Mouse (Mus musculus) lung, embryonic 14.5 days (tissue): ENCODE data around the gene Col12a1. TPM values are rescaled to one million over a fixed set of nuclear protein-coding genes. Genes with fewer than 3 reads are reported as not detected.
"Not testable (repeated sequence)": the region's sequence is repeated elsewhere in the genome, so short reads cannot be mapped to it uniquely, and the experiment has no call there.

Experiments used
- ATAC-seq: fragments of 200-750 bp; cut with Nextera tagmentation; 2 replicates; pipeline ENCODE4 v1.8.0; 2017; ENCODE audit warnings: mild to moderate bottlenecking, moderate TSS enrichment, moderate library complexity; ENCODE audit not compliant: insufficient read depth
- DNase-seq: peaks from one replicate; pipeline ENCODE4 v3.0.0-alpha.2; 2015
- H3K27ac ChIP-seq: fragments of 300-500 bp; sonication (generic); 2 replicates; pipeline ENCODE4 v1.5.1; 2014; ENCODE audit warnings: low read depth, mild to moderate bottlenecking, moderate library complexity
- H3K27me3 ChIP-seq: fragments of 300-500 bp; sonication (generic); 2 replicates; pipeline ENCODE4 v1.6.1; 2014; ENCODE audit warnings: low read length, control low read depth; ENCODE audit not compliant: insufficient read depth
- H3K36me3 ChIP-seq: fragments of 300-500 bp; sonication (generic); 2 replicates; pipeline ENCODE4 v1.6.1; 2014; ENCODE audit warnings: control low read depth; ENCODE audit not compliant: insufficient read depth
- H3K4me1 ChIP-seq: fragments of 300-500 bp; sonication (generic); 2 replicates; pipeline ENCODE4 v1.6.1; 2014; ENCODE audit warnings: antibody characterized with exemption, control low read depth; ENCODE audit not compliant: insufficient read depth
- H3K4me2 ChIP-seq: fragments of 300-500 bp; sonication (generic); 2 replicates; pipeline ENCODE4 v1.6.1; 2014; ENCODE audit warnings: mild to moderate bottlenecking
- H3K4me3 ChIP-seq: fragments of 300-500 bp; sonication (generic); 2 replicates; pipeline ENCODE4 v1.5.1; 2014; ENCODE audit warnings: low read depth, low read length
- H3K9ac ChIP-seq: fragments of 300-500 bp; sonication (generic); 2 replicates; pipeline ENCODE4 v1.6.1; 2014
- H3K9me3 ChIP-seq: fragments of 300-500 bp; sonication (generic); 2 replicates; pipeline ENCODE4 v1.6.1; 2016; ENCODE audit warnings: low read depth, low read length, control low read depth
- CTCF ChIP-seq: IDR thresholded peaks from 2 replicates; pipeline ENCODE4 v1.5.1; 2016; ENCODE audit warnings: antibody characterized with exemption, low read depth
- WGBS: fragments of 180-500 bp; shearing (Covaris S2); extraction: QIAGEN DNeasy Blood & Tissue Kit; methylation state at CpG from one replicate; pipeline ENCODE4 v1.1.7; 2014; 5-methylcytosine and 5-hydroxymethylcytosine counted together
- polyA plus RNA-seq: library from polyadenylated mRNA; unstranded; fragments of >200 nt; fragmentation: Nextera tagmentation; extraction: Ambion mirVana; gene quantifications from 2 replicates; pipeline ENCODE4 v1.2.1, GENCODE M21; 2014

The Col12a1 gene
- polyA plus RNA-seq, 1 experiment from 2014 or later = 19.4 TPM

DNA sequence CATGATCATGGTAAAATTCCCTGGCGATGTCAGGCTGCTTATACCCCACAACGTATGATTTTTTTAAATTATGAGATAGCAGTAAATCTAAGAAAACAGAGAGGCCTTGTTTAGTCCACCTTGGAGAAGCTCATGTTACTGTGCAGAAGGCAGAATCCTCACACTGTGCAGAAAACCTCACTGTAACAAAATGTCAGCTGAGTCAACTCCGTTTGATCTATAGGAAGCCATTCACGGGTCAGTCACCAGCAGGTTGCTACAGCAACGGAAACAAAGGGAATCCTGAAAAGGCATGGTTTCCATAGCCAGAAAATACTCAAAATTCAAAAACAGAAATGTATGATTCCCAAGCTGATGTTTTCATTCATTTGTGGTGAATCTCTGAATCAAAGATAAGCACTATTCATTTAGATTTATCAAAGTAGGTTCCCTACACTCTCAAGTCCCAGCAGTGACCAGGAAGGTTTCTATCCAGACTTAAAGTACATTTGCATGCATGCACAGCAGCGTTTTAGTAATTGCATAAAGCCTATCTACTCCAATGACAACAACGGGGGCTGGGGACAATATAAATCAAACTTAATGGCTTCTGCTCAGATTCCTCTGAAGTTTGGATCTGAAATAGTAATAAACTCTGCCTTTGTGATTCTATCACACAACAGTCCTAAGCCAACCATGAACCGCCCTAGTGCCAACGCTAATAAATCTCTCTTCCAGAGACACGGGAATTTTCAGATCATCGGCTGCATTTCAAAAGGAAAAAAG is 28.7 kb downstream of the Col12a1 start:
- no peaks in the 10 kb centered on the region for H3K9me3 ChIP-seq
- H3K27me3 ChIP-seq = no peaks in the 10 kb centered on the region
- H3K4me3 ChIP-seq = no peak overlapping the region
- H3K4me2 ChIP-seq = no peak overlapping the region
- H3K9ac ChIP-seq = no peak overlapping the region
- H3K27ac ChIP-seq = no peak overlapping the region
- TF ChIP-seq CTCF = no peak
- DNase-seq = no peak
- 54% methylated on average over 11 of the region's 11 CpGs for WGBS
- no peak for ATAC-seq
- H3K4me1 ChIP-seq = peaks cover 3% of the 10 kb centered on the region; the same call in 1 of the 2 replicates
- H3K36me3 ChIP-seq = no peaks in the 10 kb centered on the region

DNA sequence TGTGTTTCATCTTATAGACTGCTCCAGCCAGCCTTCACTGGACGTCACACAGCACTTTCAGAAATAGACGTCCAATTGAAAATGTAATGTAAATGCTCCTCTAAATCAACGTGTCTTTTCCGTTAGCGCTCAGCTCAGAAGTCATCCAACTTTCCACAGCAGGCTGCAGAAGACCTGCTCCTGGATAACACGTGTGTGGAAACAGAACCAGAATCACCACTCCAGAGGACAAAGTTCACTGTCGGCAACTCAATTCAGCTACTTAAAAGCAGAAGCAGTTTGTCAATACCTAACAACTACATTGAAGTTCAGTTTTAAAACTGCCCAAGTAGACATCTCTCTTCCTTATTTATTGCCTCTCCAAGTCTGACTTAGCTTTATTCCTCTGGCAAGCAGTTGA is 29.3 kb downstream of the Col12a1 start:
- no peak for DNase-seq
- WGBS = 48% methylated on average over 7 of the region's 7 CpGs
- Histone ChIP-seq H3K4me1 (peaks cover 3% of the 10 kb centered on the region; the same call in 1 of the 2 replicates), H3K4me3 (no peak overlapping the region), H3K27ac (no peak overlapping the region), H3K27me3 (no peaks in the 10 kb centered on the region), H3K9me3 (no peaks in the 10 kb centered on the region), H3K4me2 (no peak overlapping the region), H3K36me3 (no peaks in the 10 kb centered on the region), H3K9ac (no peak overlapping the region)
- no peak for ATAC-seq
- no peak for TF ChIP-seq CTCF

DNA sequence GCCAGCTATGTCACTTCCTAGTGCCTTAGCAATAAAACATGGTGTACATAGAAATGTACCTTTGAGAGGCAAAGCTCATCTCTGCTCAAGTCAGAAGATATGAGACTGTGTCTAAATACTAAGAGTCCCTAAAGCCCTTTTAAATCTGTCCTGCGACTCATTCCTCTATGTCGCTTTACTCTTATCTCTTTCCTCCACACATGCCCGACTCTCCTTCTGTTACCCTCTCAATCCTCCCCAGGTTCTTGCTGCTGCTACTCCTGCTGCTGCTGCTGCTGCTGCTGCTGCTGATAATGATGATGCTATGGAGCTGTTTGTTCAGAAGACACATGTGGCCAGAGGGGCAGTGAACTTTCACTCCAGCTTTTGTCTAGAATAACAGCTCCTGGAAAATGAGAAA is 31.4 kb downstream of the Col12a1 start:
- DNase-seq = no peak
- H3K36me3 ChIP-seq = no peaks in the 10 kb centered on the region
- peaks cover 3% of the 10 kb centered on the region; the same call in 1 of the 2 replicates for H3K4me1 ChIP-seq
- no peak overlapping the region for H3K9ac ChIP-seq
- H3K27ac ChIP-seq = no peak overlapping the region
- 55% methylated on average over 3 of the region's 3 CpGs for WGBS
- no peak overlapping the region for H3K4me2 ChIP-seq
- no peaks in the 10 kb centered on the region for H3K9me3 ChIP-seq
- no peak for TF ChIP-seq CTCF
- H3K4me3 ChIP-seq = no peak overlapping the region
- no peaks in the 10 kb centered on the region for H3K27me3 ChIP-seq
- no peak for ATAC-seq

DNA sequence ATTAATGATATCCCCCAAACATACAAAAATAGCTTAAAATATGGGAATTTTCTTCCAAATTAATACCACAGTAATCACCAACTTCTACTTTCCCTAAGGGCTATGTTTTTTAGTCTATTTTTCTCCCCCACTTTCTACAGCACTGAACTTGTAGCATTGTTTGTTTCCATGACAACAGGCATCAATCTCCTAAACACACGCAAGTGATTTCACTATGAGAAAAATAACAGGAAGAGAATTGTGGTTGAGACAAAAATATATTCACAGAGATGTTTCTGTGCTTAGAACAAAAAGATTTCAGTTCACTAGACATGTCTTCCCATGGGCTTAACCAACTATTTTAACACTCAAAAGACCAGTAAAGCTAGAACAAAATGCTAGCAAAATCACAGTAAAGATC is 32.6 kb downstream of the Col12a1 start:
- Histone ChIP-seq H3K9ac (no peak overlapping the region), H3K27me3 (no peaks in the 10 kb centered on the region), H3K27ac (no peak overlapping the region), H3K36me3 (no peaks in the 10 kb centered on the region), H3K9me3 (no peaks in the 10 kb centered on the region), H3K4me3 (no peak overlapping the region), H3K4me1 (peaks cover 3% of the 10 kb centered on the region; the same call in 1 of the 2 replicates), H3K4me2 (no peak overlapping the region)
- DNase-seq = no peak
- no peak for TF ChIP-seq CTCF
- ATAC-seq = no peak
- 67% methylated on average over 1 of the region's 1 CpGs for WGBS

DNA sequence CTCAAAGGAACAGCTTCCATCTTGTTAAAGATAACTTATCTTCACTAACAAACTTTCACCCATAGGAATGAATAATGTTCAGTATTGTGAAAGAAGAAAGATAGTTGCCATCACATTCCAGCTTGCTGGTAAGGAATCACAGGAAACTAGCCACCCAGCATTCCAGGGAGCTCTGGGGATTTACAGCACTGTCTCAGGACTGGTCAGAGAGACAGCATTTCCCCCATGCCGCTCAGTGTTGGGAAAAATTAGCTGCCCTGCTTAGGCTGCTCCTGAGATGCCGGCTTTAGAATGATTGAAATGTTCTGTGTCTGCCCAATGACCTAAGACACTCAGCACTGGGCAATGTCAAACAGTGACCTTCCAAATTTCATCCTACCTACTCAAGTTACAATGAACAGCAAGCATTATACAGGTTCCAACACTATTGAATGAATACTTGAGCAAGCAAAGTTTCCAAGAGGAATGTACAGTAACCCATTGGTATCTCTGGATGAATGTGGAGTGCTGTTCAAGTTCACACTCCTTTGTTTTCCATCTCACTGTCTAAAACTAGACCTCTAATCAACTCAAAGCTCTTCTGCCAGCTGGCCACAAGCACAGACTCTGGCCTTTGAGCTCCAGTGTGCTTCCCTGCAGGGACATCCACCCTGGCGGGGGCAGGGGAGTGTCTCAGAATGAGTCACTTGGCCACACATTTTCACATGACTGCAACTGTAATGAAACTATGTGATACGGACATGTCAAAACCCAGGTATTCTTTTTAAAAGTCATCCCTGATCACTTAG is 38.0 kb downstream of the Col12a1 start:
- Histone ChIP-seq H3K27me3 (no peaks in the 10 kb centered on the region), H3K4me3 (no peak overlapping the region), H3K4me1 (no peaks in the 10 kb centered on the region), H3K36me3 (no peaks in the 10 kb centered on the region), H3K4me2 (no peak overlapping the region), H3K9me3 (no peaks in the 10 kb centered on the region), H3K27ac (no peak overlapping the region), H3K9ac (no peak overlapping the region)
- no peak for DNase-seq
- no peak for ATAC-seq
- WGBS = 61% methylated on average over 4 of the region's 4 CpGs
- no peak for TF ChIP-seq CTCF

DNA sequence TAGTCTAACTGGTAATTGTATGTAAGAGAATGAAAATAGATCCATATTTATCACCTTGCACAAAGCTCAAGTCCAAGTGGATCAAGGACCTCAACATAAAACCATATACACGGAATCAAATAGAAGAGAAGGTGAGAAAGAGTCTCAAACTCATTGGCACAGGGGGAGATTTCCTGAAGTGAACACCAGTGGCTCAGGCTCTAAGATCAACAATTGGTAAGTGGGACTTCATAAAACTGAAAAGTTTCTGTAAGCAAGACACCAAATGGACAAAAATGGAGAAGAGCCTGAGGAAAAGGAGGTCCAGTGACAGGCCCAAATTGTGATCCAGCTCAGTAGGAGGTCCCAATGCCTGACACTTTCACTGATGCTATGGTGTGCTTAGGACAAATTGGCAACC is 49.8 kb downstream of the Col12a1 start:
- 69% methylated on average over 1 of the region's 1 CpGs for WGBS
- H3K27me3 ChIP-seq, H3K27ac ChIP-seq, H3K9ac ChIP-seq, H3K4me1 ChIP-seq, H3K4me2 ChIP-seq, H3K9me3 ChIP-seq, H3K36me3 ChIP-seq, ATAC-seq, H3K4me3 ChIP-seq, DNase-seq: not testable (repeated sequence)
